Mouse (Mus musculus) liver, embryonic 12.5 days (tissue): Measurements from ENCODE around the gene Eif1ad. TPM values are rescaled to one million over a fixed set of nuclear protein-coding genes. Genes with fewer than 3 reads are reported as not detected.
"Not testable (repeated sequence)": the region's sequence is repeated elsewhere in the genome, so short reads cannot be mapped to it uniquely, and the experiment has no call there.

ENCODE experiments used
- ATAC-seq: fragments of 200-750 bp; cut with Nextera tagmentation; 2 replicates; pipeline ENCODE4 v1.8.0; 2017; ENCODE audit warnings: moderate number of reproducible peaks, mild to moderate bottlenecking, moderate library complexity
- H3K27ac ChIP-seq: fragments of 300-500 bp; sonication (generic); 2 replicates; pipeline ENCODE4 v1.5.1; 2016; ENCODE audit warnings: mild to moderate bottlenecking
- H3K27me3 ChIP-seq: fragments of 300-500 bp; sonication (generic); replicated peaks from 2 replicates; pipeline ENCODE4 v1.6.1; 2016; ENCODE audit warnings: mild to moderate bottlenecking, moderate library complexity
- H3K36me3 ChIP-seq: fragments of 300-500 bp; sonication (generic); 2 replicates; pipeline ENCODE4 v1.6.1; 2016; ENCODE audit warnings: mild to moderate bottlenecking, moderate library complexity
- H3K4me1 ChIP-seq: fragments of 300-500 bp; sonication (generic); 2 replicates; pipeline ENCODE4 v1.6.1; 2016
- H3K4me2 ChIP-seq: fragments of 300-500 bp; sonication (generic); 2 replicates; pipeline ENCODE4 v1.6.1; 2016; ENCODE audit warnings: mild to moderate bottlenecking, moderate library complexity
- H3K4me3 ChIP-seq: fragments of 300-500 bp; sonication (generic); 2 replicates; pipeline ENCODE4 v1.5.1; 2016; ENCODE audit warnings: mild to moderate bottlenecking, moderate library complexity
- H3K9ac ChIP-seq: fragments of 300-500 bp; sonication (generic); 2 replicates; pipeline ENCODE4 v1.6.1; 2016; ENCODE audit warnings: mild to moderate bottlenecking, moderate library complexity
- H3K9me3 ChIP-seq: fragments of 300-500 bp; sonication (generic); replicated peaks from 2 replicates; pipeline ENCODE4 v1.6.1; 2016; ENCODE audit warnings: mild to moderate bottlenecking, moderate library complexity
- WGBS: fragments of 180-500 bp; shearing (Covaris S2); methylation state at CpG from one replicate; pipeline ENCODE4 v1.1.7; 2016; ENCODE audit not compliant: insufficient replicate concordance; 5-methylcytosine and 5-hydroxymethylcytosine counted together
- polyA plus RNA-seq: library from polyadenylated mRNA; unstranded; fragments of >200 nt; fragmentation: Nextera tagmentation; extraction: Ambion mirVana; gene quantifications from 2 replicates; pipeline ENCODE4 v1.2.1, GENCODE M21; 2016

Eif1ad gene
- polyA plus RNA-seq, 1 experiment from 2014 or later, result 50.3 TPM

GRCm38 (mm10) chr19:5384715-5385114 lies 18.2 kb downstream of the Eif1ad start:
- WGBS, result 86% methylated on average over 8 of the region's 8 CpGs
- Histone ChIP-seq H3K27ac (no peak overlapping the region), H3K4me3 (no peak overlapping the region), H3K36me3 (peaks cover 70% of the 10 kb centered on the region), H3K4me1 (peaks cover 27% of the 10 kb centered on the region), H3K4me2 (no peak overlapping the region), H3K9me3 (no peaks in the 10 kb centered on the region), H3K27me3 (no peaks in the 10 kb centered on the region), H3K9ac (no peak overlapping the region)
- ATAC-seq, result no peak

GRCm38 (mm10) chr19:5388011-5388441 lies 21.5 kb downstream of the Eif1ad start:
- H3K4me3 ChIP-seq, result peak overlapping the region; percentile 98
- peaks cover 37% of the 10 kb centered on the region for H3K36me3 ChIP-seq
- H3K27ac ChIP-seq, result peak overlapping the region; percentile 88
- under 1% methylated on average over 43 of the region's 43 CpGs for WGBS
- H3K9me3 ChIP-seq, result no peaks in the 10 kb centered on the region
- peak; percentile 50 for ATAC-seq
- peak overlapping the region; percentile 95 for H3K9ac ChIP-seq
- peak overlapping the region; percentile 79 for H3K4me2 ChIP-seq
- peaks cover 38% of the 10 kb centered on the region for H3K4me1 ChIP-seq
- H3K27me3 ChIP-seq, result no peaks in the 10 kb centered on the region

- Histone ChIP-seq H3K36me3 (peaks cover 30% of the 10 kb centered on the region), H3K4me2 (peak within 1 kb of the TSS; percentile 79), H3K4me1 (peaks cover 38% of the 10 kb centered on the region), H3K4me3 (peak within 1 kb of the TSS; percentile 98), H3K9me3 (no peaks in the 10 kb centered on the region), H3K9ac (peak within 1 kb of the TSS; percentile 95), H3K27me3 (no peaks in the 10 kb centered on the region), H3K27ac (peak within 1 kb of the TSS; percentile 88)
- WGBS, result under 1% methylated on average over 43 of the region's 43 CpGs
- ATAC-seq, result peak; percentile 93
These were observed 22.2 kb downstream of the Eif1ad start, which contains the start of gene Sart1 for GRCm38 (mm10) chr19:5388588-5389242. Gene Sart1 (minus strand): TSS chr19:5388703.

GRCm38 (mm10) chr19:5389647-5390046 lies 23.1 kb downstream of the Eif1ad start:
- peak overlapping the region; percentile 98 for H3K4me3 ChIP-seq
- H3K4me2 ChIP-seq, result peak overlapping the region; percentile 79
- peak; percentile 59 for ATAC-seq
- H3K9ac ChIP-seq, result peak overlapping the region; percentile 95
- H3K9me3 ChIP-seq, result no peaks in the 10 kb centered on the region
- H3K4me1 ChIP-seq, result peaks cover 38% of the 10 kb centered on the region
- no peaks in the 10 kb centered on the region for H3K27me3 ChIP-seq
- H3K36me3 ChIP-seq, result peaks cover 21% of the 10 kb centered on the region
- 6% methylated on average over 12 of the region's 12 CpGs for WGBS
- H3K27ac ChIP-seq, result peak overlapping the region; percentile 88

- Histone ChIP-seq H3K4me1 (peaks cover 38% of the 10 kb centered on the region), H3K4me3 (peak overlapping the region; percentile 98), H3K27me3 (no peaks in the 10 kb centered on the region), H3K9ac (peak overlapping the region; percentile 95), H3K36me3 (peaks cover 13% of the 10 kb centered on the region), H3K27ac (peak overlapping the region; percentile 88), H3K4me2 (peak overlapping the region; percentile 79), H3K9me3 (no peaks in the 10 kb centered on the region)
- WGBS, result 57% methylated on average over 8 of the region's 8 CpGs
- no peak for ATAC-seq
These were observed 23.9 kb downstream of the Eif1ad start for GRCm38 (mm10) chr19:5390416-5390815.

GRCm38 (mm10) chr19:5392892-5393291 lies 26.4 kb downstream of the Eif1ad start:
- no peak overlapping the region for H3K4me2 ChIP-seq
- ATAC-seq, result no peak
- no peaks in the 10 kb centered on the region for H3K27me3 ChIP-seq
- H3K9me3 ChIP-seq, result no peaks in the 10 kb centered on the region
- WGBS, result 70% methylated on average over 4 of the region's 4 CpGs
- H3K4me3 ChIP-seq, result no peak overlapping the region
- H3K4me1 ChIP-seq, result peaks cover 21% of the 10 kb centered on the region
- no peaks in the 10 kb centered on the region for H3K36me3 ChIP-seq
- H3K9ac ChIP-seq, result no peak overlapping the region
- no peak overlapping the region for H3K27ac ChIP-seq

- Histone ChIP-seq H3K4me2 (no peak overlapping the region), H3K9ac (no peak overlapping the region), H3K36me3 (no peaks in the 10 kb centered on the region), H3K4me1 (peaks cover 17% of the 10 kb centered on the region), H3K4me3 (no peak overlapping the region), H3K27me3 (no peaks in the 10 kb centered on the region), H3K27ac (no peak overlapping the region), H3K9me3 (no peaks in the 10 kb centered on the region)
- WGBS, result 66% methylated on average over 10 of the region's 10 CpGs
- no peak for ATAC-seq
These were observed 27.6 kb downstream of the Eif1ad start for GRCm38 (mm10) chr19:5394168-5394567.

GRCm38 (mm10) chr19:5395371-5395770 lies 28.8 kb downstream of the Eif1ad start:
- no peaks in the 10 kb centered on the region for H3K27me3 ChIP-seq
- no peak overlapping the region for H3K4me2 ChIP-seq
- WGBS, result 65% methylated on average over 4 of the region's 4 CpGs
- H3K36me3 ChIP-seq, result no peaks in the 10 kb centered on the region
- H3K27ac ChIP-seq, result no peak overlapping the region
- no peak overlapping the region for H3K9ac ChIP-seq
- no peaks in the 10 kb centered on the region for H3K9me3 ChIP-seq
- no peak overlapping the region for H3K4me3 ChIP-seq
- H3K4me1 ChIP-seq, result peaks cover 10% of the 10 kb centered on the region
- no peak for ATAC-seq

- not testable (repeated sequence) for H3K4me2 ChIP-seq, H3K27me3 ChIP-seq, H3K4me3 ChIP-seq, H3K27ac ChIP-seq, H3K9me3 ChIP-seq, ATAC-seq, H3K9ac ChIP-seq, H3K36me3 ChIP-seq
- peaks cover 12% of the 10 kb centered on the region for H3K4me1 ChIP-seq
- WGBS, result 48% methylated on average over 4 of the region's 4 CpGs
These were observed 34.5 kb downstream of the Eif1ad start for GRCm38 (mm10) chr19:5401073-5401472.

- ATAC-seq, result no peak
- H3K4me3 ChIP-seq, result no peak within 1 kb of the TSS
- H3K9me3 ChIP-seq, result no peaks in the 10 kb centered on the region
- peaks cover 12% of the 10 kb centered on the region for H3K4me1 ChIP-seq
- no peak within 1 kb of the TSS for H3K4me2 ChIP-seq
- H3K27me3 ChIP-seq, result no peaks in the 10 kb centered on the region
- no peaks in the 10 kb centered on the region for H3K36me3 ChIP-seq
- H3K27ac ChIP-seq, result no peak within 1 kb of the TSS
- 80% methylated on average over 8 of the region's 8 CpGs for WGBS
- H3K9ac ChIP-seq, result no peak within 1 kb of the TSS
These were observed 35.8 kb downstream of the Eif1ad start, which contains the start of gene Tsga10ip for GRCm38 (mm10) chr19:5402293-5402692. Gene Tsga10ip (minus strand): TSS chr19:5402526.

- Histone ChIP-seq H3K9me3 (no peaks in the 10 kb centered on the region), H3K4me1 (peaks cover 22% of the 10 kb centered on the region), H3K4me3 (peak overlapping the region; percentile 59), H3K27me3 (no peaks in the 10 kb centered on the region), H3K27ac (peak overlapping the region; percentile 78), H3K36me3 (0 out of 2 replicates have a peak, but pooled peaks cover 7% of the 10 kb centered on the region), H3K9ac (peak overlapping the region; percentile 73), H3K4me2 (peak overlapping the region; percentile 68)
- WGBS, result 18% methylated on average over 7 of the region's 7 CpGs
- ATAC-seq, result no peak; the same call in 1 of the 2 replicates
These were observed 39.4 kb downstream of the Eif1ad start for GRCm38 (mm10) chr19:5405924-5406323.

GRCm38 (mm10) chr19:5406531-5407126 lies 40.1 kb downstream of the Eif1ad start:
- not testable (repeated sequence) for H3K27me3 ChIP-seq, H3K36me3 ChIP-seq, H3K9me3 ChIP-seq
- peak overlapping the region; percentile 75 for H3K4me3 ChIP-seq
- H3K9ac ChIP-seq, result peak overlapping the region; percentile 90
- peaks cover 22% of the 10 kb centered on the region for H3K4me1 ChIP-seq
- 13% methylated on average over 24 of the region's 25 CpGs for whole genome bisulfite sequencing
- H3K27ac ChIP-seq, result peak overlapping the region; percentile 98
- H3K4me2 ChIP-seq, result peak overlapping the region; percentile 78
- ATAC-seq, result peak; percentile 80
